Mouse (Mus musculus) brain, embryonic 14.5 days (tissue): ENCODE results near the gene Pyroxd2.

ENCODE experiments used
- CTCF ChIP-seq: fragments of 200-500 bp; IDR thresholded peaks from 2 replicates; pipeline ENCODE4 v1.5.1; 2012; ENCODE audit warnings: inconsistent platforms, mild to moderate bottlenecking, moderate library complexity, borderline replicate concordance; ENCODE audit not compliant: insufficient read depth, insufficient read length; ENCODE audit errors: extremely low read depth
- POLR2A ChIP-seq: fragments of 200-500 bp; IDR thresholded peaks from 2 replicates; pipeline ENCODE4 v1.6.1; 2012; ENCODE audit warnings: mild to moderate bottlenecking, inconsistent platforms, borderline replicate concordance; ENCODE audit not compliant: poor library complexity, insufficient read depth, insufficient read length, severe bottlenecking; ENCODE audit errors: extremely low read depth

- no peak for TF ChIP-seq POLR2A
- TF ChIP-seq CTCF, result no peak
Observed at GRCm38 (mm10) chr19:42716507-42716906, 36.1 kb downstream of the Pyroxd2 start.
